ENCODE assay signal across 19 mouse cellular contexts in genomic region chr11:4488798-4489197, GRCm38 (mm10). TPM values are rescaled to one million over a fixed set of nuclear protein-coding genes. Genes with fewer than 3 reads are reported as not detected.
"Had no signal": no experiment of that assay in that cellular context is flagged by ENCODE, and none has a peak within 500 bp of the region (broad histone marks: within the 10 kb centered on the region; RNA-seq: fewer than 3 reads in every experiment).

No protein-coding gene starts in this region.

- H3K9ac ChIP-seq: limb, embryonic 15.5 days; lung, embryonic 14.5 days; midbrain, embryonic 13.5 days; midbrain, embryonic 15.5 days; neural tube, embryonic 12.5 days; stomach, embryonic 15.5 days had no signal

- H3K4me3 ChIP-seq: limb, embryonic 15.5 days; megakaryocyte, embryonic 14.5 days; midbrain, embryonic 13.5 days; midbrain, embryonic 15.5 days; neural tube, embryonic 12.5 days; stomach, embryonic 15.5 days had no signal

- H3K4me2 ChIP-seq: limb, embryonic 15.5 days; lung, embryonic 14.5 days; midbrain, embryonic 11.5 days; midbrain, embryonic 13.5 days; midbrain, embryonic 15.5 days; neural tube, embryonic 12.5 days; stomach, embryonic 15.5 days had no signal

- H3K4me1 ChIP-seq: midbrain, embryonic 15.5 days; neural tube, embryonic 12.5 days had no signal

- DNase-seq: lung, adult 18-20 months; lung, embryonic 14.5 days; lung, postnatal 10 days; lung, postnatal 36 days; right cerebral cortex, adult 18-20 months; thymus, adult 2 months; thymus, postnatal 25 days; thymus, postnatal 4 days had no signal

- H3K9me3 ChIP-seq: limb, embryonic 15.5 days; megakaryocyte, embryonic 14.5 days; midbrain, embryonic 13.5 days; midbrain, embryonic 15.5 days; neural tube, embryonic 12.5 days; stomach, embryonic 15.5 days had no signal

- H3K27ac ChIP-seq: limb, embryonic 15.5 days; macrophage; midbrain, embryonic 13.5 days; midbrain, embryonic 15.5 days; neural tube, embryonic 12.5 days had no signal

- ATAC-seq: midbrain, embryonic 13.5 days; midbrain, embryonic 15.5 days had no signal

- H3K27me3 ChIP-seq: limb, embryonic 15.5 days; megakaryocyte, embryonic 14.5 days; midbrain, embryonic 13.5 days; midbrain, embryonic 15.5 days; neural tube, embryonic 12.5 days; stomach, embryonic 15.5 days had no signal

RNA-seq across cellular contexts. Expression of gene Hormad2, which starts 47.9 kb away (rescaled TPM):
- total RNA-seq: midbrain, postnatal 0 days; monocyte, adult 5-6 weeks had no signal
- polyA plus RNA-seq: macrophage; midbrain, embryonic 13.5 days; midbrain, embryonic 15.5 days; neural tube, embryonic 12.5 days; neural tube, embryonic 14.5 days had no signal
